Mouse (Mus musculus) urinary bladder, postnatal 36 days (tissue): Measurements from ENCODE around the gene Gm20696.

Experiments used
- DNase-seq, 2 experiments: peaks; one replicate each; pipeline ENCODE4 v3.0.0; 2022; ENCODE audit warnings: low spot score in 2 of 2, mixed read lengths in 1 of 2

Gm20696 gene

DNA sequence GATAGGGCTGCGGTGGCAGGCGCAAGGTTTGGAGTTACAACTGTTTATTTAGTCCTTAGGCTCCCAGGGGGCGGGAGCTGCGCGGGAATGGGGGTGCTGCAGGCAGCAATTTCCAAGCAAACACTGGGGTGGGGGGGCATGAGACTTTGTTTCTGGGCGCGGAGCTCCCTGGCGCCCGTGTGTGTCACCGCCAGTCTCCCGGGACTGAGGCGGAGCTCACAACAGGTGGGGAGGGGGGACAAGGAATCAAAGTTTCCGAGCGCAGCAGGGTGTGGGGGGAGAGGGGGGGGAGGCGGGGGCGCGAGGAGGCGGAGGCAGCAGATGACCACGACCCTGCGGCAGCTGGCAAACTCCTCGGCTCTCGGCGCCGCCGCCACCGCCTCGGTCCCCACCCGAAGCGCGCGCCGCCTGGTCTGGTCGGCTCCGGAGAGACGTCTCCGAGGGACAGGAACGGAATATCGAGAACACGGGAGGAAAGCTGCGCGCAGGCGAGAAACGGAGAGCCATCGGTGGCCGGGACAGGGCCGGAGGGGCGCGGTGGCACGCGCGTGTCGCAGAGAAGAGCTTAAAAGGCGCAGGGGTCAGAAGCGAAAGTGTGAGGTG is 145.5 kb downstream of the Gm20696 start:
- peak; percentile 43 to 64 for DNase-seq

DNA sequence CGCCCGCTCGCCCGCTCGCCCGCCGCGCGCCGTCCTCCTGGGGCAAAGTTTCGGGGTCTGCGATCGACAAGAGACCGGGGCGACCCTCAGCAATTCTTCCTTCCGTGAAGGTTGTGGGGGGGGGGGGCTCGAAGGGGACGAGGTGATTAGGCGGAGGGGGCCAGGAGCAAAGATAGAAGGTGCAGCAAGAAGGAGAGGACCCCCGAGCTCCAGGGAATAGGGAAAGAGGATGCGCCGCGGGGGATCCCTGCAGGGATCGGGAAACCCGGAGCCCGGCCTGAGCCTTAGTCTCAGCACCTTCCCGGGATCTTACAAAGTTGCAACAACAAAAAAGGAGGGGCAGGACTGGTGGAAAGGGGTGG is 145.9 kb downstream of the Gm20696 start:
- peak in 1 of 2 experiments; percentile 49 for DNase-seq

DNA sequence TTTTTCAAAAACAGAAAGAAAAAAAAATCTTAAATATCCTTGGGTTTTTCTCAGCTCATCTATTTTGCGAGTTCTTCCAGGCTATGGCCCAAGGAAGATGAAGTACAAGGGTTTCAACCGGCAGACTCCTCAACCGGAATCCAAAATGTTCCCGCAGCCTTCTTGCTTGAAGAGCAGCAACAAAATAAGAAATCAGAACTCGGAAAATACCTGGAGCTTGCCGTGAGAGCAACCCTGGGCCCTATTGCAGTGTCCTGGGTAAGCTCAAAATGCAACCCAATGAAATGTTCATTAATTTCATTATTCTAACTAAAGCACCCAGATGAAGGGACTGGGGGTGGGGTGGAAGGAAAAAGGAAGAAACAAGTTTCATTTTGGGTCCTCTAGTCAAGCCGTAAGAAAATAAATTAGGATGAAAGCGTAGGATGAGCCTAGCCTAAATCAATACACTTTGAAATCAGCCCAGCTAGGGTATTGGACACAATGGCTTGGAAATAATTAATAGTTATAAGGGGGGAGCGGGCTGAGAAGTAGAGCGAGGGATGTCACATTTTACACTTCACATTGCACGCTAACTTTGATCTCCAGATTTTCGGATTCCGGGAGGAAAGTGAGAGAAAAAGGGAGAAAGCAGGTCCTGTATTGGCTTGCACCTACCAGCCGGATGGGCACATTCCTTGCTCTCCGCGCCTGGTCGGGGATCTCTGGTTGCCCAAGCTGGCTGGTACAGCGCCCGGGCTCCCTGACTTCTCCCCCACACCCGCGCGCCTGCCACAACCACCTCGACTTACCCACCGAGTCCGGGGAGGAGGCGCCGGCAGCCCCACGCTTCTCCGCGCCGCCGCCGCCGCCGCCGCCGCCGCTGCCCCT is 146.6 kb downstream of the Gm20696 start:
- peak; percentile 18 to 45 for DNase-seq

DNA sequence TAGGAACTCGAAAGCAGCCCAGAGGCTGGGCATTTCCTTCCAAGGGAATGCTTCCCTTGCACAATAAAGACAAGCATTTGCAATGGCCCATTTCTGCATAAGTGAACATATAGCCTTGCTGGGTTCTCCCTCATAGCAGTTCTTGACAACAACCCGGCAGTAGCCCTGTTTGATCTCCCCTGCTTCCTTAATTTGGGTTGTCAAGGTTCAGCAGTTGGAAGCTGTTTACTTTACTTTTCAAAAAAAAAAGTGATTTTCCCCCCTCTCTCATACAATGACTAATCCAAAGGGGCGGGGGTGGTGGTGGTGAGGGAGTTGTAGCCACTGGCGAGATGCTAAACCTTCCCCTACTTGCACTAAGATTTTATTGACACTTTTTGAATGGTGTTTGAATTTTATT is 147.5 kb downstream of the Gm20696 start:
- no peak for DNase-seq

DNA sequence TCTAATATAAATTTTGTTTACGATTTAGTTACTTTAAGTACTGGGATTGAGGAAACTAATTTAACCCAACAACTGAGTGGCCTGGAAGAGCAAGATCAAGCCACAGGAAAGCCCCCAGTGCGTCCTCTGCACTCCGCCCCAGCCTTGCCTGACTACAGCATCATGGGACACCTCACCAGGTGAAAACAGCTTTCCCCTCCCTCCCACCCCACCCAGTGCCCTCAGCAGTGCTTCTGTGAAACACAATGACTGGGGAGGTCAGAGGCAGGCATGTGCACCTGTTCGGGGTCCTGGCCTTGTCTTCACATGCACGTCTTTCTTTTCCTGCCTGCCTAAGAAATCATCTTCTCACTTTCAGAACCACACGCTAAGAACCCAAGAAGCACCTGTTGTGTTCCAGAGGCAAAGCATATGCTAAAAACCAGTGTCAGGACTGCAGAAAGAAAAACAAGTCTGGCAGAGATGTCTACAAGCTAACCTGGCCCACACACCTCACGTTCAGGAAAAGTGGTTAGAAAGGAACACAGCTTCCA is 150.9 kb downstream of the Gm20696 start:
- no peak for DNase-seq

DNA sequence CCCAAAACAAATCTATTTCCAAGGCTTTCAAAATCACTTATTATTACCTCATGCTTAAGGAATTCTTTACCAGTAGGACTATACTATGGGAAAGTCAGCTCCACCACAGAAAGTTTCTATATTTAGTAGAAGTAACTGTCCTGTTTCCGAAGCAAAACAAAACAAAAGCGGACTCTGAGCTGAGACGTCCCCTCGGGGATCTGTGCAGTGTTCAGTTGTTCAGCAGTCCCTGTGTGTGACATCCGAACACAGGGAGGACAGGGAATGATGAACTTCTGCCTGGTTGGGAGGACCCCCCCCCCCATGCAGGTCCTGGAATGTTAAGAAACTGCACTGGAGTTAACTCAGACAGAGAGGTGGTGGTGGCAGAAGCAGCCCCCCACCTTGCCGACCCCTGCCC is 154.7 kb downstream of the Gm20696 start:
- DNase-seq, result no peak

DNA sequence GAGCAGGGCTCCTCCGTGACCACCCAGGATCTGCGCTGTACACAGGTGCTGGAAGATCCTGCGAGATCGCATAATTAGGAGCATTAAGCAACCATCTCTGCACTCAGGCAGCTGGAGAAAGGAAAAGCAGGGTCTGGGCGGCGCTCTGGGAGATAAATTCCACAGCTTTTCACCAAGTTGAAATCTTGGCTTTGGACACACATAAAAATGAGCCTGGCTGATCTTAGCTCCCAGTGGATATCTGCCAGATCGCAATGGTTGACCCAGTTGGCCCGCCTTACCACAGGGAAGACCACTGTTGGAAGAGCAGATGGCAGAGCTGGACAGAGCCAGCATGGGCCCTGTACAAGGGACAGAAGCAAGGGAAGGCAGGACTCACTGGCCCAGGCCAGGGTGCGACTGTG is 157.4 kb downstream of the Gm20696 start:
- DNase-seq, result peak in 1 of 2 experiments; percentile 46

DNA sequence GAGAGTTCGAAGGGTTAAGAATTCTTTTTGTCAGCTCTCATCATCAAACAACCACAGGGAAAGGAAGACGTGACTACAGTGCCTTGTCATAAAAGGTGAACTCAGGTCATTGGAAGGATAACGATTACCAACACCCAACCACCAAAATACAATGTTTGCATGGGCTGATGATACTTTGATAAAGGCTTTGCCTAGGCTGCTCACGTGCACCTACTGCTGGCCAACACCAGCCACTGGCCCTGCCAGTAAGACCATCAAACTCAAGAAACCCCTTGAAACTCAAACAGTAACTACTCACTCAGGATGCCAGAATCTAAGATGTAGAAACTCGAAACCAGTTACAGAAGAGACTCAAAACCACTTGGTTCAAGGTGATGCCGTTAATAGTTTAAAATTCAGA is 159.8 kb downstream of the Gm20696 start:
- DNase-seq, result no peak

DNA sequence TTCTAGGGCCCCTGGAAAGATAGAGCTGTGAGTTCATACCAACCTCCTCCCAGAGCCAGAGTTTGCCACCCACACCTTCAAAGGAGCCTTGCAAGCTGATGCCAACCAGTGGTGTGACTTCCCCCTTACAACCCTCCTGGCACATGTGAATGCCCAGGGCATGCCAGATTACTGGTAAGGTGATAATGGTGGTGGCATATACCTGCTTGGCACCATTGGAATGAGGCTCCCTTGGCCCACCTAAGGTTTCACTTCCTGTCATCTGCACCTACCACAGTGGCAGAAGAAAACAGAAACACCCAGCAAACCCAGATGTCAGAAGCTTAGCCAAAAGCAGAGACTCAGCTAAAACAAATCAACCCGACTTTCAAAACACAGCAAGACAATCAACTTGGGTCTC is 162.9 kb downstream of the Gm20696 start:
- DNase-seq, result no peak

DNA sequence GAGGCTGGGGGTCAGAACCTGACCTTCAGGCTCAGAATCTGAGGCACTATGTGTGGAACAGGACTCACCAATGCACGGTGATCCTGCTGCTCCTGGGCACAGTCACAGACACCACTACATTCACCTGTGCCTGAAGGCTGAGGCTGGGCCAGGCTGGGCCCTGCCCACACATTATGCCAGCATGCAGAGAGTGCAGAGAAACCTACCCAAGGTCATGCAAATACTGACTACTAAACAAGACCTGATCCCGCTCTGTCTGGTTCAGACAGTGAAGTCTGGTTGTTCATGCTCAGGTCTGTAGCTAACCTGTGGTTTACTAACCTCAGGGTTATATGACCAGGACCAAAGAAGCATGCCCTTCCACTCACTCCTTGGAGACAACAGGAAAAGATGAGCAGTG is 163.9 kb downstream of the Gm20696 start:
- DNase-seq, result no peak

DNA sequence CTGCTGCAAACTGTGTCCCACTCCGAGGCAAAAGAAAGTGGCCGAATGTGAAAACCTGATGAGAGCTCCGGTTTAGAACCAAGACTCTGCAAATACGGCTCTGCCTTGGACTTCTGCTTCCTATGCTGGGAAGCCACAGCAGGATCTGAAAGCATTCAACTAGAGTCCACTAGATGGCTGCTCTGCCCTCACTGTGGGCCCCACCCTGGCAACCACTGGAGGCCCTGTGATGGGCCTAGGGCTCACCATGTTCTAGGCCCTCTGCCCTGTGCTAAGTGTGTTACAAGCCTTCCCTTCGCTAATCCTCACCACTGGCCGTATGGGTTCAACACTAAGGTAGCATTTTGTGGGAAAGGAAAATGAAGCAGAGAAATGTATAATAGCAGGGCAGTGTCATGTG is 164.3 kb downstream of the Gm20696 start:
- DNase-seq, result no peak

DNA sequence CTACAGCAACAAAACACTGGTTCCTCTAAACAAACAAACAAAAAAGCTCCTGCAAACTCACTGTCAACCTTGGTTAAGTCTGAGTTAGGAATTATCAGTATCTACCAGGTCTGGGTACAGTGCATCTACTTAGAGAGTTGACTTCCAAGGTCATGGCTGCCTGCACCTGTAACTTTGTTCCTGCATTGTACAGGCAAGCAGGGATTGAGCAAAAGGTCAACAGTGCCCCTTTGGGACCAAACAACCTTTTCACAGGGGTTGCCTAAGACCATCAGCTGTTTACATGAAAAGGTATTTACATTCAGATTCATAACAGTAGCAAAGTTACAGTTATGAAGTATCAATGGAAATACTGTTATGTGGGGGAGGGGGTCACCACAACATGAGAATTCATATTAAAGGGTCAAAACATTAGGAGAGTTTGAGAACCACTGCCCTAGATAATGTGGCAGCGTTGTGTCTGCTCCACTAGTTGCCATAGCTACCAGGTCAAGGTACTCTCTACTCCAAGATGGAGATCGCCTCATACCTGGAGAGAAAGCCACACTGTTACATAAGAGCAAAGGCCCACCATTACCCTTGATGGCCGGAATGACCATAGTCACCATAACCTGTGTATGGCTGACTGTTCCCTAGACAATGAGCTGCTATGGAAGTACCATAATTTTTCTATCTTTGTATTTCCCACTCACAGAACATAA is 165.9 kb downstream of the Gm20696 start:
- no peak for DNase-seq

DNA sequence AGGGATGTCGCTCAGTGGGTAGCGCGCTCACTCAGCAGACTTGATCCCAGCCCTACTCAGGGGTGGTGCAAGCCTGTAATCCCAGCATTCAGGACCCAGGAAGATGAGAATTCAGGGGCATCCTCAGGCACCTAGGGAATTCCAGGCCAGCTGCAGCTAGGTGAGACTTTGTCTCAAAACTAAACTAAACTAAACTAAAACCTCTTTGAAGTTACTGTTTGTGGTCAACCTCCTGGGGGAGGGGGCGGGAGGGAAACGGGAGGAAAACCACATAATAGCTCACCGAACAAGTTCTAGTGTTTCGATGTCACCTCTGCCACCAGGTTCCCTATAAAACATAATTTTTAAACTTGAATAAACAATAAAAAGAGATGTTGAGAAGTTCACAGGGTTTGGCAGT is 168.5 kb downstream of the Gm20696 start:
- DNase-seq, result no peak

DNA sequence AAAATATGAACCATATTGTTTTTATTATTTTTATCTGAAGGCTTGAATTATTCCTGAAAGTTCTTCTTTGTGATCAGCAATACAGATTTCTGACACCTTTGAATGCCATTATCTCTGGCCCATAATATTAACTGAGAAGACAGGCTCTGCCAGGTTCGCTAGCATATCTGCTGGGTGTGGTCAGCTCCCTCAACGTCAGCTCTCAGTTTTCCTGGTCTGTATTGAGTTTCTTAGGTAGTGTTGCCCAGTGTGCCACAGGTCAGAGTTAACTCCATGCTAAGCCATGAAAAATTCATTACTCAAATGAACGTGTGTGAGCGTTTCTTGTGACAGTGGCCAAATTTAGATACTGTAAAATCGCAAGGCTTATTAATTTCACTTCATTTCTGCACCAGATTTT is 170.5 kb downstream of the Gm20696 start:
- peak in 1 of 2 experiments; percentile 22 for DNase-seq

DNA sequence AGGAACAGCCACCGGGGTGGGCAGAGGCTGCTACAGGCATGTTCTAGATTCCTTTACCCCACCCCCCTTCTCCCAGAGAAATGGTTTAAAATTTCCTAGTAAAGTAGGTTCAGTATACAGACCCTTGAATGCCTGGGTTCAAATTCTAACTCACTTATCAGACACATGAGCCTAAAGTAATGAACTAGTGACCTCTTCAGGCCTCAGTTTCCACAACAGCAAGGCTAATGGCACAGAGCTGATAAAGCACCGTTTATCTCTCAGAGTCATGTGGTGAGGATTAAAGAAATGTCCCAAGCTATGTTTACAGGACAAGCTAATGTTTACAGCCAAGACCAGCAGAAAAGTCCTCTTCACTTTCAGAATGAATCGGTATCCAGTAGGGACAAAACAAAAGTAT is 173.7 kb downstream of the Gm20696 start:
- DNase-seq, result no peak

DNA sequence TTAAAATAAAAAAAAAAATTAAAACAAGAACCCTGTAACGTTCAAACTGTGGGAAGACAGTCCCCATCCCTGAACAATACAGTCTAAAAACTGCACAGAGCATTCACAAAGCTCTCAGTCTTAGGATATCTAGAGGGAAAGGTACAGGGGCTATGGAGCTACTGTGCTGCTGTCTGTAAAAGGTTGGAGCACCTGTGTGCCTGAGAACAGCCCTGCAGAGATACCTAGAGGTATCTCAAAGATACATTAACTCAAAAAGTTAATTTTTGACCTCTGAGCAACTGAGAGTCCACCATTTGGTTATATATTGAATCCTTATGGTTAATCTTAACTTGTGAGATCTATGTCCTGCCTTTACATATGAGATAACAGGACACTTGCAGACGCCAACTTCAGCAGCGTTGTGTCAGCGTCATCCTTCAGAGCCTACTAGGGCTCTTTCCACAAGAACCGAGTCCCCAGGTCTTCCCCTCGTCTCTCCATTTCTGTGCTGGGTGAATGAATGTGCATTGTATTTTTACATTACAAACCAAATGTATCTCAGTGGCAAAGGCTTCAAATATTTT is 174.5 kb downstream of the Gm20696 start:
- DNase-seq, result no peak

DNA sequence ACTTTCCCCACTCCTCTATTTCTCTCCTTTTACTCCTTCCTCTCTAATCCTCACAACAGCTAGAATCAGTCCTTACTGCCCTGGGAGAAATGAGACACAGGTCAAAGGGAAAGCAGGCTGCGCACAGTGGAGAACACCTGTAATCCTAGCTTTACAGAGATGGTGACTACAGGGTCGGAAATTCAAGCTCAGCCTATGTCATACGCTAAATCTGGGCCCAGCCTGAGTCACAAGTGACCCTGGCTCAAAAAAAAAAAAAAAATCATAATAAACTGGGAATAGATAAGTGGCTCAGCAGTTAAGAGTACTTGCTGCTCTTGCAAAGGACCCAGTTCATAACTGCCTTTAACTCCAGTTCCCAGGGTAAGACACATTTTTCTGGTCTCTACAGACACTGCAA is 175.5 kb downstream of the Gm20696 start:
- DNase-seq, result no peak

DNA sequence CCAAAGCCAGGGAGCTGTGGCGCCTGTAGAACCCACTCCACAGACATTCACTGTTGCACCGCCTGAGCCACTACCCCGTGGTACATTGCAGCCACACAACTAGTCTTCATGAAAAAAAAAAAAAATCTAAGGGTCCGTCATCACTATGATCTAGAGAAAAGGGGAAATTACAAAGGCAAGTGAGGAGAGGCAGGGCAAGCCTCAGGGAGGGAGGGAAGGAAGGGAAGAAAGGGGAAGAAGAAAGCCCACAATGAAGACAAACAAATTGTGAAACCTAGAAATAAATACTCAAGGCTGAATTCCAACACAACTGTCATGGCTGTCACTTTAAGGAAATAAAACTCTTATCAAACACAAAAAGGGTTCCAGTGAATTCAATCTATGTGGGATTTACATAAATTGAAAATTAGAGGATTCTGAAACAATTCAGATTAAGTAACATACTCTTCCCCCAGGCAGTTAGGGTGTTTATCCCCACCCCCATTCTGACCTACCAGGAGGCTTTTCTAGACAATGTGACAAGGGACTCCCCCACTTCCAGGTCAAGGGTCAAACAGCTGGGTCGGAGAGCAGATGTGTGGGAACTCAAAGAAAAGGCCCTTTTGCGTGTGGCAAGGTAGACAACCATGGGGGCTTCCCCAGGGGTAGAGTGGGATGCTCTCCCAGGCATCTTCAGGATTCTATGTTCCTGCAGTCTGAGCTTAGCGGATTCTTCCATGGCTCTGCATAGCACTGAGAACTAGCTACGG is 176.5 kb downstream of the Gm20696 start:
- DNase-seq, result no peak

DNA sequence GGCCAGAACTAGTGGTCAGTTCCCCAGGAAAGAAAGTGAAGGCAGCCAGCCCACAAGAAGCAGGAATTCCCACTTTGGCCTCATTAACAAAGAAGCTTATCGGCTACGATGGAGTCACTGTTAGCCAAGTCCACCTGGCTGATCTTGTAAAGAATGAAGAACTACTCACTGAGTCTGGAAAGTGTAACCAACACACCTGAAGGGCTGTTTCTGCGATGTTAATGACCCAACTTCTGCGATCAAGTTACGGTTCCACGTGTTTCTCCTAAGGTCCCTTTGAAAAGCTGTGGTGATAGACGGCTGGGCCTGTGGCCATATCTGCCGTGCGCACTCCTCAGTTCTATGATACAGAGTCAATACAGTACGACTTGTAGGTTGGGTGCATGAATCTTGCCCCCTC is 177.2 kb downstream of the Gm20696 start:
- DNase-seq, result no peak

DNA sequence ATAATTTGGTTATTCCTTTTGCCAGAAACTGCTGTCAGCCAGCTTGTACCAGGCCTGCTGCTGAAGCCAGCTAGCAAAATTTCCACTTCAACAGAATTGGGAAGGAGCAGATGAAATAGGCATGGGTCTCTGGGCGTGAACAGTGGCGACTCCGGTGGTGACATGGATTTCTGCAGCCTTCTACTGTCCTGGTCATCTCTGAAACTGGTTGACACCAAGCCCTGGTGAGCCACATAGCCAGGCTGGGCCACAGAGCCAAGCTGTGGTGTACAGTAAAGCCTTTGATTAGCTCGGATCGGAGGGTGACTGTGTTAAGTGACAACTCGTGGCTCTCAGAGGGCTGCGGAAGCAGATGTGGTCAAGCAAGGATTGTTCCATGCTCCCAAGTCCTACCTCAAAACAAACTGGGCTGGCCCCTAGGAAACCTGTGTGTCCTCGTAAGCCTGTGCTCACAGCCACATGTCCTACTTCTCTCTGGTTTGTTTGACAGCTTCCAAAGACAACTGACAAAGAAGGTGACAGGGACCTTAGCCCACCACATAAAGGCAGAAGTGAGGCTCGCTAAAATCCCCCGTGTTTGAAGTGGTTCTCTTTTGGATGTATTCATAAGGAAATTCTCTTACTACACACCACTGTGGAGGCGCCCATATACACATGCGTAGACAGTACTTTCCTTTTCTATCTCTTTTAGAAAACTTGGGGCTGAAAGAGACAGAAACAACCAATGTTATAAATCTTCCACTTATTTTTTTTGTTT is 180.5 kb downstream of the Gm20696 start:
- no peak for DNase-seq
